Mouse (Mus musculus) layer of hippocampus, adult 8-10 months (tissue): ENCODE data around the gene Gm10662. TPM values are rescaled to one million over a fixed set of nuclear protein-coding genes. Genes with fewer than 3 reads are reported as not detected.
"Not testable (repeated sequence)": the region's sequence is repeated elsewhere in the genome, so short reads cannot be mapped to it uniquely, and the experiment has no call there.

ENCODE experiments used
- DNase-seq, 2 experiments: peaks; one replicate each; pipeline ENCODE4 v3.0.0; 2022; ENCODE audit warnings: low spot score in 2 of 2
- total RNA-seq, 4 experiments: library from RNA; stranded (reverse); gene quantifications; 2 replicates each; pipeline ENCODE4 v1.2.4; 2022

Gene Gm10662
- not detected for total RNA-seq

DNA sequence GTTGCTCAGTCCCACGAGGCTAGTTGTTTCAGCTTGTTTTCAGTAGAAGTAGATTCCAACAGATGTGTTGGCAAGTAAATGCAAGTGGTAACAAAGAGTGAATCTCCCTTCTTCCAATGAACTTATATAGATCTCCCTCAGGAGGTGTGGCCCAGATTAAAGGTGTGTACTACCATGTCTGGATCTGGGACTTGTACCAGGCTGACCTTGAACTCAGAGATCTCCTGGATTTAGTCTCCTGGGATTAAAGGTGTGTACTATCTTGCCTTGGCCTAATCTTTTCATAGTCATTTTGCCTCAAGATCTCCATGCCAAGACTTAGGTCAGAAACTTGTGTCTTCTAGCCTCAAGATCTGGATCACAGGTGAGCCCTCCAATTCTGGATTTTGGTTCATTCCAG, at the start of gene Gm10662:
Gene Gm10662 (minus strand): TSS at position 101 of the 400 bp plus-strand sequence.
- DNase-seq: not testable (repeated sequence)

DNA sequence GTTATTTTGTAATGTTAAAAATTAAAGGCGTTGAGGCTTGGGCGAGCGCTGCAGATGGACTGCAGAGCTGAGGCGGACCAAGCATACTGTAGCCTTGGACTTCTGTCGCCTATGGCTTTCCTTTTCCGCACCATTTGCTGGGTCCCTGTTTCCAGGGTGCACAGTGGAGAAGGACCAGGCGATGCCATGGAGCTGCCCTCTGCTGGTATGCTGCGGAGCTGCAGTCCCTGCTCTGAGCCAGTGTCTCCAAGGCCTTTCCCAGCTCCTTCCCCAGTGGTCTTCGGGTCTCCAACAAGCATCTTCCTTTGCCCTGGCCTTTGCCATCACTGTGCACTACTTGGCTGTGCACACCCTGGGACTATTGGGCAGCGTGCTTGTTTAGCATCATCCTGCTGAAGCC, 19.2 kb upstream of the Gm10662 start:
- not testable (repeated sequence) for DNase-seq

Other genes starting within 250 kb of the Gm10662 start
- not detected for gene Gm4214, start 159.8 kb downstream of the Gm10662 start, total RNA-seq
- not detected for gene Gm4216, start 124.6 kb downstream of the Gm10662 start, total RNA-seq
- gene Vmn1r163, start 88.9 kb downstream of the Gm10662 start, total RNA-seq: not detected
- gene Gm8720, start 77.0 kb downstream of the Gm10662 start, total RNA-seq: not detected
- gene Vmn1r165, start 72.9 kb upstream of the Gm10662 start, total RNA-seq: not detected
- gene Vmn1r166, start 107.2 kb upstream of the Gm10662 start, total RNA-seq: not detected
- gene Gm6902, start 134.4 kb upstream of the Gm10662 start, total RNA-seq: not detected
- gene Nlrp4e, start 156.7 kb upstream of the Gm10662 start, total RNA-seq: not detected
- gene Nlrp5, start 241.4 kb upstream of the Gm10662 start, total RNA-seq: under 1 TPM in 1 of 4 experiments, not detected in 3; 0.25 TPM